Mouse (Mus musculus): Measurements from ENCODE around the gene Gm17720. TPM values are rescaled to one million over a fixed set of nuclear protein-coding genes. Genes with fewer than 3 reads are reported as not detected.

The Gm17720 gene
- total RNA-seq (2015) = not detected in 2 replicates
- total RNA-seq (2017) = not detected in 2 replicates

- ATAC-seq (ENCODE audit: poor library complexity, severe bottlenecking) = no peak
Measured at GRCm38 (mm10) chr8:110102653-110103052, at the start of gene Gm17720. Gene Gm17720, minus strand, starts transcription at chr8:110102753.

DNA sequence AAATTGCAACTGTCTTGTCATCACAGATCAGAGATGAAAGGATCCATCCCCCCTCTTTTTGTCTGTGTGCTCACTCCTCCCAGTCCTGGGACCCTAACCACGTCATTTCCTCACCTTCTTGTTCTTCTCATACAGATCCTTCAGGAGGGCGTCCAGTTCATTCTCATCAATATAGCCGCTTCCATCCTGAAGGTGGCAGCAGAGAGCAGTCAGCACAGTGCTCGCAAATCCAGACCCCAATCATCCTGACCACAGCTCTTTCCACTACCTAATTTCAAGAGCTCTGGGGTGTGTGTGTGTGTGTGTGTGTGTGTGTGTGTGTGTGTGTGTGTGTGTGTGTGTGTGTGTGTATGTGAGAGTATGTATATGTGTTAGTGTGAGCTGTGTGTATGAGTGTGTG, 43.0 kb upstream of the Gm17720 start:
- ATAC-seq (ENCODE audit: poor library complexity, severe bottlenecking) = peak; percentile 70

DNA sequence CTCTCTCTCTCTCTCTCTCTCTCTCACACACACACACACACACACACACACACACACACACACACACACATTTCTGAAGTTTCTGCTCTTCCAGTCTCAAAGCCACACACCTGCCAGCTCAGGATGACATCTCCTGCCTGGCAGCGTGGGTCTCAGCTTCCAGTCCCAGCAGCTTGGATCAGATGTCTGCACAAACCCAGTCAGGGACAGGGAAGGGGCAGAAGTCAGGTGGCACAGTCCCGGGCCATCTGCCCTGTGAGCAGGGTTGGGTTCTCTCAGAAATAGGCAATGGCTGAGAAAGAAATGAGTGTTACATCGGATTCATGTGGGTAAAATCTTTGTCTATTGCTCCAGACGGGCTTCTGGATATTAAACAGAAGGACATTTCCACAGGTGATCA, 38.2 kb upstream of the Gm17720 start:
- no peak for ATAC-seq (ENCODE audit: poor library complexity, severe bottlenecking)

GRCm38 (mm10) chr8:110140156-110140555, 37.6 kb upstream of the Gm17720 start:
- ATAC-seq (ENCODE audit: poor library complexity, severe bottlenecking) = no peak

DNA sequence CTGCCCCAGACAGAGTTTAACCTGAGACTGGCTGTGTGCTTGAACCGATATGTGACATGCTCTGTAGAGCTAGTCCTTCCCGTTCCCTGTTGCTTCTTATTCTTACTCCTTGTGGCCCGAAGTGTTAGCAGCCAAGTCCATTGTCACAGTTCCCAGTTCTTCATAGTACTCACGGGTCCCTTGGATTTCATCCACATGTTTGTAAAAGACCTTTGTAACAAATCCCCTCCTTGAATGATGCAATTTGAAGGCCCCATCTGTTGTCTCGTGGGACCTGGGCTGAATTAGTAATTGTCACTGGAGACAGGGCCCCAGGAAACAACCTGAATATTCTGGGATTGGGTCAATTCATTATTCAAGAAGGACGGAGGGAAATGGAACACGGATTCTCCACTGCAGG, 33.0 kb upstream of the Gm17720 start:
- ATAC-seq (ENCODE audit: poor library complexity, severe bottlenecking) = no peak

GRCm38 (mm10) chr8:110134236-110134635, 31.7 kb upstream of the Gm17720 start:
- ATAC-seq (ENCODE audit: poor library complexity, severe bottlenecking) = no peak

- ATAC-seq (ENCODE audit: poor library complexity, severe bottlenecking) = no peak
Measured at GRCm38 (mm10) chr8:110130537-110130936, 28.0 kb upstream of the Gm17720 start.

GRCm38 (mm10) chr8:110119715-110120114, 17.2 kb upstream of the Gm17720 start:
- no peak for ATAC-seq (ENCODE audit: poor library complexity, severe bottlenecking)

DNA sequence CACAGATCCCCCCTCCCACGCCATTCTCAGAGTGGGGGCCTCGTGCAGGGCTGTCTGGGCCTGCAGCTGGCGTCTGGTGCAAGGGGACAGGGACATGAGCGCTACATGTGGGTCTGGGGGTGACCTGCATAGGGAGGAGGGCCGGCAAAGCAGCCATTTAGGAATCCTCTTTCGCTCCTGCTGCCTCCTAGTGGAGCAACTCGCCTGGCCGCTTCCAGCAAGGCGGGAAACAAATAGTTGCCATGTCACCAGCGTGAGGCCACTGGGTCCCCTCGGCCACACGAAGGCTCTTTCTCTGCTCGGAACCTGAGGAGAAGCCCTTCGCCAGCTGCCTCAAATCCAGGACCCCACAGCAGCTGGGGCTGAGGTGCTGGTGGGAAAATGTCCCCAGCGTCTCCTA, 877 bp downstream of the Gm17720 start:
- no peak for ATAC-seq (ENCODE audit: poor library complexity, severe bottlenecking)

GRCm38 (mm10) chr8:110100907-110101306, 1.6 kb downstream of the Gm17720 start, which contains the start of gene Gm21964:
Gene Gm21964, plus strand, starts transcription at chr8:110101207.
- no peak for ATAC-seq (ENCODE audit: poor library complexity, severe bottlenecking)

DNA sequence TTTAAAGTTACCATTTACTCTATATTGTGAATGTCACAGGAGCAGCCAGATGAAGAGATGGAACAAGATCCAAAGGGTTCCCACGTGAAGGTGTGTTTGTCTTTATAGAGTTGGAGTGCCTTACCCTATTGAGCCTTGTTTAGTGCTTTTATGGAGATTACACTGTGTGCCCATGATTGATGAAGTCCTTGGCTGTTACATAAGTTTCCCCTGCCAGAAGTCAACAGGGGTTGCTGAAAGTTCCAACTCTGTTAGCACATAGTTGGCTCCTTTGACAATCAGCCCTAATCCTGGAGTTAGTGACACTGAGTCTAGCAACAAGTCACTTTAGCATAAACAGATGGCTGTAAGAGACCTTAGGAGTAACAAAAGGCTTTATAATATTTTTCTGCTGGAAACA, 10.7 kb downstream of the Gm17720 start:
- no peak for ATAC-seq (ENCODE audit: poor library complexity, severe bottlenecking)

- ATAC-seq (ENCODE audit: poor library complexity, severe bottlenecking) = no peak
Measured at GRCm38 (mm10) chr8:110082416-110083105, 20.0 kb downstream of the Gm17720 start.

DNA sequence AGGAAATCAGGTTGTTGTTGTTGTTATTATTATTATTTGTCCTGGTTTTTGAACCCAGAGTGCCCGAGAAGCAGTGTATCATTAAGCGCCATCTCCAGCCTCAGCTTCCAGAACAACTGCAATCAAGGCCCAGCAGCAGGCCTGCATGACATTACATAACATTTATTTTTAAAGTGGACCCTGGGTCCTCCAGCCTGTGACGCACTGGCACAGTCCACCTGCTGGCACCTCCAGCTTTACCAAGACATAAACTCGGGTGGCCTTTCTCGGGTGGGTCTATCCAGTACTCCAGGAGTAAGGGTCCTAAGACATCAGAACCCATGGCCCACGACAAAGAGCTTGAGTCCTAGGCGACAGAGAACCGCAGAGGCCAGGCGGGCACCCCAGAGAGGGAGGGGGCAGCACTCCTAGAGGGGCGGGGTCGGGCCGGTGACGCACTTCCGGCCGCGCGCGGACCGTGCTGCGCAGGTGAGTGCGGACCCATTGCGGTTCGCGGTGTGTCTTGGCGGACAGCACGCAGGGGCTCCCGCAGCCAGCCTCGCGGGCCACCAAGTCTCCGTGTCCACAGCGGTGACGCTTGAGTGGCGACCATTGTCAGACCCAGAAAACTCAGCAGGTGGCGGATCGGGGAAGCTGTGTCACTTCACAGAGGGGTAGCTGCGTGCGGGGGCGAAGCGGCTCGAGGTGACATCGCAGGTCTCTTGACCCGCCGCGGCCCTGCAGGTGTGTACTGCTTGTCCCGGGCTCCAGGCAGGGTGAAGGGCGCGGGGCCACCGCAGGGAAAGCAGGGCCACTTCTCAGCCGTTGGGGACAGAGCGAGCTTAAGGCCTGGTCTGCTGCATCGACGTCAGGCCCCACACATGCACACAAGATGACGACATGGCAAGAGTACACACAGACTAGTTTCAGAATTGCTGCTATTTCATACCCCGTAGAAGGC, 23.0 kb downstream of the Gm17720 start, which contains the start of gene Zfp612:
Gene Zfp612 (plus strand): TSS at position 465 of the 940 bp plus-strand sequence.
- ATAC-seq (ENCODE audit: poor library complexity, severe bottlenecking) = 0 out of 2 replicates have a peak, but pooled peaks have one; percentile 27

DNA sequence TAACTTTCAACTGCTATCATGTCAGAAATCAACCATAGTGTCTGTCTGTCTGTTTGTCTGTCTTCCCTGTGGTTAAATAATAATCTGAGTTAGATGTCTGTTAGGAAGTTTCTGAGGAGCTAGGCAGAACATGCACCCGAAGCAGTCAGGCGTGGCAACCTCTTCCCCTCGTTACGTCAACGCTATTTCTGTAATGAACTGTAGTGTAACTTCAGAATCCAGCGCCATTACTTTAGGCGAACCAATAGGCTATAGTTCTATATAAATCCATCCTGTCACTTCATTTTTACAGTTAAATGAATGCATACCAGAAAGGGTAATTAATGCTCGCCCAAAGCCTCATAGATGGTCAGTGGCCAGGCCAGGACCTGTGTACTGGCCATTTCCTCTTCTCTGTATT, 28.1 kb downstream of the Gm17720 start:
- no peak for ATAC-seq (ENCODE audit: poor library complexity, severe bottlenecking)

DNA sequence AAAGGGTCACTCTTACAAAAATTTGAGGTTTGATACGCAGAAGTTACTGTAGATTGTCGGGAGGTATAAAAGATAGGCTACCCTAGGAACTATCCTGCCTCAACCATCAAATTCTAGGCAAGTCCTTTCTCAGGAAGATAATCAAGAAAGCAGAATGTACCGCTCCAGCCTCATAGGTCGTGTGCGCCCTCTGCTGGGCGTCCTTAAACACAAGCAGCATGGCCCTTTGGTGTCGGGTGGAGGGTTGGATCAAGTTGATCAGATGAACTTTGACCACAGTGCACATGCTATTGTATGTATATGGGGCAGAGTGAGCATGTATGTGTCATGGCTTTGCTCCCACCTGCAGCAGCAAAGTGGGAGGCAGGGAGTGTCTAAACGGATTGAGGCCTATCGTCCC, 31.0 kb downstream of the Gm17720 start:
- ATAC-seq (ENCODE audit: poor library complexity, severe bottlenecking) = no peak

DNA sequence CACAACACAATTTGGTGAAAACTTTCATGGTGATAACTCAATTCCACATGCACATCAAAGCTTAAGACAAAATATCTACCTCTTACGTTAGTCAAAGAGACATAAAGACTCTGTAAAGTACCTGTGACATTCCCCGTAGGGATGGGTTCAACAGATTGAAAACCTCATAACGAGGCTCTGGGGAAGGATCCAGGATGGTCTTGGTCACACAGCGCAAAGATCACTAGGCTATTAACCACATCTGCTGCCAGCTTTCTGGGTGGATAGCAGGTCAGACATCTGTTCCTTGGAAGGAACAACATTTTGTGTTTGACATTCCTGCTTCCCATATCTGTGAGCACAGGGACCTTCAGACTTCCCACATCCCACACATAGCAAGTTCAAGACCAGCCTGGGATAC, 32.8 kb downstream of the Gm17720 start:
- ATAC-seq (ENCODE audit: poor library complexity, severe bottlenecking) = no peak

DNA sequence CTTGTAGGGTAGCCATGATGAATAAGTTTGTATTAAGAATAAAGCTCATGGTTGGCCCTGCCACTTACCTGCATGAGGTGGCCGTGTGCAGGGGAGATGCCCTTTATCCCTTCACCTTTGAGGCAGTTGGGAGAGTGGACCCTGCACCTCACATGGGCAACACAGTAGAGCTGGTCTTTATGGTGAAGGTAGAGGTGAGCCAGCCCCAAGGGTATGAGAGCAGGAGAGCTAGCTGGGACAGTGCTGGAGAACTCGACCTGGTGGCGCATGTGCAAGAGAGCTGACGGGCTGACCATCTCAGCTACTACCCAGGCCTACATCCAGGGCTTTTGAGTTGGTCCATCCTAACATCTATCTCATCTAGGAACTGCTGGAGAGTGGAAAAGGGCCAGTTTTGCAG, 36.9 kb downstream of the Gm17720 start:
- ATAC-seq (ENCODE audit: poor library complexity, severe bottlenecking) = no peak

GRCm38 (mm10) chr8:110064606-110065365, 37.8 kb downstream of the Gm17720 start:
- ATAC-seq (ENCODE audit: poor library complexity, severe bottlenecking) = no peak

GRCm38 (mm10) chr8:110064161-110064560, 38.4 kb downstream of the Gm17720 start:
- ATAC-seq (ENCODE audit: poor library complexity, severe bottlenecking) = no peak

- no peak for ATAC-seq (ENCODE audit: poor library complexity, severe bottlenecking)
Measured at GRCm38 (mm10) chr8:110058207-110058606, 44.3 kb downstream of the Gm17720 start.

GRCm38 (mm10) chr8:110051208-110051607, 51.3 kb downstream of the Gm17720 start:
- no peak for ATAC-seq (ENCODE audit: poor library complexity, severe bottlenecking)
